Mouse (Mus musculus) heart, postnatal 0 days (tissue): ENCODE data around the gene Layn. TPM values are rescaled to one million over a fixed set of nuclear protein-coding genes. Genes with fewer than 3 reads are reported as not detected.

Source experiments
- ATAC-seq: fragments of 200-750 bp; cut with Nextera tagmentation; 2 replicates; pipeline ENCODE4 v1.8.0; 2017; ENCODE audit warnings: low read depth, moderate number of reproducible peaks, moderate library complexity; ENCODE audit not compliant: insufficient read depth
- DNase-seq: peaks from one replicate; pipeline ENCODE4 v3.0.0-alpha.2; 2016; ENCODE audit warnings: low spot score
- H3K27ac ChIP-seq: fragments of 300-500 bp; sonication (generic); 2 replicates; pipeline ENCODE4 v1.5.1; 2014; ENCODE audit warnings: low read depth, mild to moderate bottlenecking
- H3K27me3 ChIP-seq: fragments of 300-500 bp; sonication (generic); 2 replicates; pipeline ENCODE4 v1.6.1; 2014; ENCODE audit warnings: low read length, mixed read lengths; ENCODE audit not compliant: control insufficient read depth, insufficient read depth
- H3K36me3 ChIP-seq: fragments of 300-500 bp; sonication (generic); replicated peaks from 2 replicates; pipeline ENCODE4 v1.6.1; 2014; ENCODE audit warnings: low read length, mixed read lengths; ENCODE audit not compliant: control insufficient read depth, insufficient read depth
- H3K4me1 ChIP-seq: fragments of 300-500 bp; sonication (generic); 2 replicates; pipeline ENCODE4 v1.6.1; 2014; ENCODE audit warnings: antibody characterized with exemption; ENCODE audit not compliant: control insufficient read depth, insufficient read depth
- H3K4me2 ChIP-seq: fragments of 300-500 bp; sonication (generic); 2 replicates; pipeline ENCODE4 v1.6.1; 2014; ENCODE audit warnings: low read depth, mild to moderate bottlenecking, low read length, moderate library complexity
- H3K4me3 ChIP-seq: fragments of 300-500 bp; sonication (generic); 2 replicates; pipeline ENCODE4 v1.5.1; 2014; ENCODE audit warnings: low read depth, low read length
- H3K9ac ChIP-seq: fragments of 300-500 bp; sonication (generic); replicated peaks from 2 replicates; pipeline ENCODE4 v1.6.1; 2014; ENCODE audit warnings: low read depth, low read length, mixed read lengths
- H3K9me3 ChIP-seq: fragments of 300-500 bp; sonication (generic); replicated peaks from 2 replicates; pipeline ENCODE4 v1.6.1; 2016; ENCODE audit warnings: low read length; ENCODE audit not compliant: control insufficient read depth
- CTCF ChIP-seq: IDR thresholded peaks from 2 replicates; pipeline ENCODE4 v1.5.1; 2016; ENCODE audit warnings: antibody characterized with exemption, control low read depth, low read depth
- EP300 ChIP-seq: IDR thresholded peaks from 2 replicates; pipeline ENCODE4 v1.6.1; 2016; ENCODE audit warnings: antibody characterized with exemption, low read depth
- WGBS: fragments of 180-500 bp; shearing (Covaris S2); extraction: QIAGEN DNeasy Blood & Tissue Kit; methylation state at CpG from one replicate; pipeline ENCODE4 v1.1.7; 2014; 5-methylcytosine and 5-hydroxymethylcytosine counted together
- polyA plus RNA-seq: library from polyadenylated mRNA; unstranded; fragments of >200 nt; fragmentation: Nextera tagmentation; extraction: Ambion mirVana; gene quantifications from 2 replicates; pipeline ENCODE4 v1.2.1, GENCODE M21; 2015
- total RNA-seq: library from RNA; depleted of rRNA; stranded (reverse); fragments of >200 nt; gene quantifications from 2 replicates; pipeline ENCODE4 v1.2.3, GENCODE M21; 2014; ENCODE audit warnings: low replicate concordance

Gene Layn
- total and polyA plus RNA-seq, 2 experiments from 2014 or later: 6.7 to 9.9 TPM

DNA sequence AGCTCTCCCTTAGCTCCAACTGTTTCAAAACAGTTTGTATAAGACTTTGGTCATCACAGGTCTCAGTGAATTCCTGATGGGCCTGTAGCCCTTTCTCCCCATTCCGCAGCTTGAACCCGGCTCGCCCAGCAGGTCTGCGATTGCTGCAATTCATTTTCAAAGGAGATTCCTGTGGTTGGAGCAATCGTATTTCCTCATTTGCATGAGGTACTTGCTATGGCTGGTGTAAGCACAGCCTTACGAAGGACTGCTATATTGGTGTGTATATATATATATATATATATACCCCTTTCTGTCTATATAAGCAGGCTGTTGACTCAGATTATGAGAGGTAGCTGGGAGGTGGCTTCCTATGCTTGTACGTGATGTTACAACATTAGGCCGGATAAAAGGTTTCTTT is 44.6 kb downstream of the Layn start:
- no peak overlapping the region for H3K4me3 ChIP-seq
- H3K4me1 ChIP-seq: no peaks in the 10 kb centered on the region
- no peak overlapping the region for H3K27ac ChIP-seq
- no peaks in the 10 kb centered on the region for H3K36me3 ChIP-seq
- WGBS: 78% methylated on average over 8 of the region's 8 CpGs
- H3K4me2 ChIP-seq: no peak overlapping the region
- no peak for ATAC-seq
- no peaks in the 10 kb centered on the region for H3K27me3 ChIP-seq
- no peaks in the 10 kb centered on the region for H3K9me3 ChIP-seq
- no peak for TF ChIP-seq EP300
- no peak for TF ChIP-seq CTCF
- no peak for DNase-seq
- no peak overlapping the region for H3K9ac ChIP-seq

GRCm38 (mm10) chr9:51031603-51032002 is 45.3 kb downstream of the Layn start:
- DNase-seq: no peak
- peak; percentile 39; the same call in 1 of the 2 replicates for ATAC-seq
- no peak overlapping the region for H3K4me2 ChIP-seq
- TF ChIP-seq CTCF: no peak
- TF ChIP-seq EP300: no peak
- no peaks in the 10 kb centered on the region for H3K4me1 ChIP-seq
- no peaks in the 10 kb centered on the region for H3K36me3 ChIP-seq
- no peak overlapping the region; the same call in 1 of the 2 replicates for H3K27ac ChIP-seq
- H3K9me3 ChIP-seq: no peaks in the 10 kb centered on the region
- H3K9ac ChIP-seq: no peak overlapping the region
- no peaks in the 10 kb centered on the region for H3K27me3 ChIP-seq
- WGBS: 35% methylated on average over 6 of the region's 6 CpGs
- H3K4me3 ChIP-seq: no peak overlapping the region

GRCm38 (mm10) chr9:51030147-51030546 is 46.7 kb downstream of the Layn start:
- 38% methylated on average over 1 of the region's 1 CpGs for WGBS
- no peak for TF ChIP-seq EP300
- H3K27ac ChIP-seq: no peak overlapping the region
- no peaks in the 10 kb centered on the region for H3K9me3 ChIP-seq
- H3K9ac ChIP-seq: no peak overlapping the region
- DNase-seq (no peak), ATAC-seq (no peak)
- H3K27me3 ChIP-seq: no peaks in the 10 kb centered on the region
- no peaks in the 10 kb centered on the region for H3K36me3 ChIP-seq
- no peak overlapping the region for H3K4me2 ChIP-seq
- no peaks in the 10 kb centered on the region for H3K4me1 ChIP-seq
- H3K4me3 ChIP-seq: no peak overlapping the region

DNA sequence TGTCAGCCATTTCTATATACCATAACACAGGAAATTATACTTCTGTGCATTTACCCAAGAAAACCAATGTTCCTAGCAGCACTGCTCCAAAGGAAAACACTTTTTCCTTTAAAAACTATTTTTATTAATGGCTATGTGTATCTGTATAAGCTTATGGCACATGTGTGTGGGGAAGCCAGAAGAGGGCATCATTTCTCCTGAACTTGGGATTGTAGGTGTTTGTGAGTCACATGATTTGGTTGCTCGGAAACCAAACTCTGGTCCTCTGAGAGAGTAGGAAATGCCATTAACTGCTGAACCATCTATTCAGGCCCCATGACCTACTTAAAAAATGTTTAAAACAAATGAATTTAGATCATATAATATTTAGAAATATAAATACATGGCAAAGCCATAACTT is 49.9 kb downstream of the Layn start:
- Histone ChIP-seq H3K4me1 (no peaks in the 10 kb centered on the region), H3K27ac (no peak overlapping the region), H3K4me2 (no peak overlapping the region), H3K9me3 (no peaks in the 10 kb centered on the region), H3K36me3 (no peaks in the 10 kb centered on the region), H3K4me3 (no peak overlapping the region), H3K9ac (no peak overlapping the region), H3K27me3 (no peaks in the 10 kb centered on the region)
- TF ChIP-seq CTCF (no peak; the same call in 1 of the 2 replicates), EP300 (no peak)
- ATAC-seq (no peak), DNase-seq (no peak)
- 77% methylated on average over 1 of the region's 1 CpGs for WGBS

DNA sequence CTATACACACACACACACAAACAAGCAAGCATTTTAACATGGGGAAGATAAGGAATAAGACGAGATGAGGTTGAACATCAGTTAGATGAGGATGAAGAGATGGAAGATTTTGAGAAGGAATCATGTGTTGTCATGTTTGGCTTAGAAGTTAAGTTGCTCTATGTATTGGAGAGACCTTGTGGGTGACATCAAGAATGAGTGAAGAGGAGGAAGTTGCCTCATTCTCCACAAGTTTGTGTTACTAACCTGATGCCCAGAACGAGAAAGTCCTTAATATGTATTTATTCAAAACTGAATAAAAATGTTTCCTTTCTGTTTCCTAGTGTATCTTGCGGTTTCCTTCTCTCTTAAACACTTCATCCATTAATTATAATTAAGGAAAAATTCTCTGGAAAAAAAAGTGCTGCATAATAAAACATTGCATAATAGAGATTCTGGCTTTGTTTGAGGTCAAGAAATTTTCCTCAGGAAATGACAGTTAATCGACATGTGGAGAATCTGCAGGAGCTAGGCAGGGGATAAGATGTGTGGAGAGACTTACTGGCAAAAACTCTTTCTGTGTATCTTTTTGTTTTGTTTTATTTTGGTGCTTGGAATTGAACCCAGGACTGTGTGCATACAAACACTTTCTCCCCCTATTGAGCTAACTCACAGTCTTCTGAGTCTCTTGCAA is 55.6 kb downstream of the Layn start:
- no peak for TF ChIP-seq CTCF
- no peak for TF ChIP-seq EP300
- H3K9ac ChIP-seq: no peak overlapping the region
- ATAC-seq (no peak), DNase-seq (no peak)
- no peak overlapping the region for H3K4me2 ChIP-seq
- H3K4me3 ChIP-seq: no peak overlapping the region
- WGBS: 72% methylated on average over 4 of the region's 4 CpGs
- H3K4me1 ChIP-seq: no peaks in the 10 kb centered on the region
- H3K27ac ChIP-seq: no peak overlapping the region
- H3K36me3 ChIP-seq: no peaks in the 10 kb centered on the region
- H3K9me3 ChIP-seq: no peaks in the 10 kb centered on the region
- H3K27me3 ChIP-seq: no peaks in the 10 kb centered on the region

GRCm38 (mm10) chr9:51020351-51020750 is 56.5 kb downstream of the Layn start:
- 0 out of 2 replicates have a peak, but pooled peaks cover 5% of the 10 kb centered on the region for H3K4me1 ChIP-seq
- no peaks in the 10 kb centered on the region for H3K36me3 ChIP-seq
- no peak for DNase-seq
- no peaks in the 10 kb centered on the region for H3K9me3 ChIP-seq
- H3K4me3 ChIP-seq: no peak overlapping the region
- no peak overlapping the region for H3K27ac ChIP-seq
- no peak overlapping the region for H3K4me2 ChIP-seq
- 46% methylated on average over 3 of the region's 3 CpGs for WGBS
- no peaks in the 10 kb centered on the region for H3K27me3 ChIP-seq
- TF ChIP-seq EP300: no peak
- no peak for TF ChIP-seq CTCF
- H3K9ac ChIP-seq: no peak overlapping the region
- no peak for ATAC-seq
